Mouse (Mus musculus): ENCODE results near the gene Clca3b.
"Not testable (repeated sequence)": the region's sequence is repeated elsewhere in the genome, so short reads cannot be mapped to it uniquely, and the experiment has no call there.

GRCm38 (mm10) chr3:144872012-144872411 is 22.9 kb upstream of the Clca3b start:
- TF ChIP-seq POLR2A (IDR thresholded peaks at IDR 0.05; ENCODE audit: borderline replicate concordance, control insufficient read depth, low read depth, low read length); CTCF (IDR thresholded peaks at IDR 0.05; ENCODE audit: control insufficient read depth, insufficient read depth, low read length): not testable (repeated sequence)

Data from bone marrow, adult 2 months (tissue).